Mouse (Mus musculus) intestine, embryonic 16.5 days (tissue): ENCODE measurements at regions not wholly inside any gene's neighbourhood (a gene's known extent, or its start where the extent isn't known, plus 50 kb on each side); places are given as distances from the start of the nearest gene placed in this dataset.
A peak's percentile ranks its signal among the peaks of the same experiment; 100 is the strongest.

Source experiments
- ATAC-seq: fragments of 200-750 bp; cut with Nextera tagmentation; 2 replicates; pipeline ENCODE4 v1.8.0; 2017; ENCODE audit warnings: moderate TSS enrichment, moderate library complexity
- H3K27ac ChIP-seq: fragments of 300-500 bp; sonication (generic); 2 replicates; pipeline ENCODE4 v1.5.1; 2014; ENCODE audit warnings: mild to moderate bottlenecking, low read length
- H3K27me3 ChIP-seq: fragments of 300-500 bp; sonication (generic); replicated peaks from 2 replicates; pipeline ENCODE4 v1.6.1; 2014; ENCODE audit warnings: low read length, control low read depth, mixed read lengths; ENCODE audit not compliant: control insufficient read depth, insufficient read depth
- H3K36me3 ChIP-seq: fragments of 300-500 bp; sonication (generic); 2 replicates; pipeline ENCODE4 v1.6.1; 2014; ENCODE audit warnings: low read length, control low read depth; ENCODE audit not compliant: control insufficient read depth, insufficient read depth
- H3K4me1 ChIP-seq: fragments of 300-500 bp; sonication (generic); 2 replicates; pipeline ENCODE4 v1.6.1; 2014; ENCODE audit warnings: low read length, control low read depth, mixed read lengths; ENCODE audit not compliant: control insufficient read depth, insufficient read depth
- H3K4me2 ChIP-seq: fragments of 300-500 bp; sonication (generic); 2 replicates; pipeline ENCODE4 v1.6.1; 2014; ENCODE audit warnings: low read depth, low read length, control low read depth
- H3K4me3 ChIP-seq: fragments of 300-500 bp; sonication (generic); 2 replicates; pipeline ENCODE4 v1.5.1; 2014; ENCODE audit warnings: mild to moderate bottlenecking, low read length
- H3K9ac ChIP-seq: fragments of 300-500 bp; sonication (generic); 2 replicates; pipeline ENCODE4 v1.6.1; 2014; ENCODE audit warnings: low read depth, low read length
- H3K9me3 ChIP-seq: fragments of 300-500 bp; sonication (generic); 2 replicates; pipeline ENCODE4 v1.6.1; 2016; ENCODE audit warnings: low read length, control low read depth; ENCODE audit not compliant: control insufficient read depth
- WGBS: fragments of 180-500 bp; shearing (Covaris S2); extraction: QIAGEN DNeasy Blood & Tissue Kit; methylation state at CpG from one replicate; pipeline ENCODE4 v1.1.7; 2014; 5-methylcytosine and 5-hydroxymethylcytosine counted together

GRCm38 (mm10) chr12:12147088-12147687 lies 114.8 kb upstream of the Fam49a start:
- 87% methylated on average over 6 of the region's 6 CpGs for WGBS
- no peaks in the 10 kb centered on the region for H3K36me3 ChIP-seq
- H3K27me3 ChIP-seq = no peaks in the 10 kb centered on the region
- H3K4me2 ChIP-seq = no peak overlapping the region
- no peaks in the 10 kb centered on the region for H3K9me3 ChIP-seq
- ATAC-seq = no peak
- no peak overlapping the region for H3K4me3 ChIP-seq
- H3K9ac ChIP-seq = no peak overlapping the region
- H3K4me1 ChIP-seq = no peaks in the 10 kb centered on the region
- no peak overlapping the region for H3K27ac ChIP-seq

GRCm38 (mm10) chr12:12147847-12148246 lies 114.1 kb upstream of the Fam49a start:
- H3K4me1 ChIP-seq = no peaks in the 10 kb centered on the region
- no peaks in the 10 kb centered on the region for H3K36me3 ChIP-seq
- no peak overlapping the region for H3K27ac ChIP-seq
- H3K27me3 ChIP-seq = no peaks in the 10 kb centered on the region
- 76% methylated on average over 3 of the region's 3 CpGs for WGBS
- no peak for ATAC-seq
- H3K4me2 ChIP-seq = no peak overlapping the region
- no peak overlapping the region for H3K4me3 ChIP-seq
- no peak overlapping the region for H3K9ac ChIP-seq
- no peaks in the 10 kb centered on the region for H3K9me3 ChIP-seq

GRCm38 (mm10) chr12:12148659-12149399 lies 113.1 kb upstream of the Fam49a start:
- H3K4me2 ChIP-seq = no peak overlapping the region
- no peak overlapping the region for H3K4me3 ChIP-seq
- no peaks in the 10 kb centered on the region for H3K27me3 ChIP-seq
- H3K36me3 ChIP-seq = no peaks in the 10 kb centered on the region
- no peak for ATAC-seq
- H3K9ac ChIP-seq = no peak overlapping the region
- H3K9me3 ChIP-seq = no peaks in the 10 kb centered on the region
- no peak overlapping the region for H3K27ac ChIP-seq
- H3K4me1 ChIP-seq = no peaks in the 10 kb centered on the region
- WGBS = 63% methylated on average over 3 of the region's 3 CpGs

- ATAC-seq = no peak
- WGBS = 73% methylated on average over 1 of the region's 1 CpGs
These were observed 97.5 kb upstream of the Fam49a start for GRCm38 (mm10) chr12:12164411-12164810.

GRCm38 (mm10) chr12:12170581-12170980 lies 91.4 kb upstream of the Fam49a start:
- no peak overlapping the region for H3K9ac ChIP-seq
- 51% methylated on average over 2 of the region's 2 CpGs for WGBS
- no peaks in the 10 kb centered on the region for H3K4me1 ChIP-seq
- H3K27ac ChIP-seq = no peak overlapping the region
- no peak overlapping the region for H3K4me3 ChIP-seq
- ATAC-seq = no peak
- H3K4me2 ChIP-seq = no peak overlapping the region
- H3K27me3 ChIP-seq = no peaks in the 10 kb centered on the region
- no peaks in the 10 kb centered on the region for H3K9me3 ChIP-seq
- no peaks in the 10 kb centered on the region for H3K36me3 ChIP-seq

More at GRCm38 (mm10) chr12:12164411-12164810, 97.5 kb upstream of the Fam49a start:
- Histone ChIP-seq H3K27me3 (no peaks in the 10 kb centered on the region), H3K4me2 (no peak overlapping the region), H3K9me3 (no peaks in the 10 kb centered on the region), H3K27ac (no peak overlapping the region), H3K36me3 (no peaks in the 10 kb centered on the region), H3K4me3 (no peak overlapping the region), H3K4me1 (no peaks in the 10 kb centered on the region), H3K9ac (no peak overlapping the region)

- Histone ChIP-seq H3K27me3 (no peaks in the 10 kb centered on the region), H3K9ac (no peak overlapping the region), H3K4me2 (no peak overlapping the region), H3K4me3 (no peak overlapping the region), H3K9me3 (no peaks in the 10 kb centered on the region), H3K27ac (no peak overlapping the region), H3K36me3 (no peaks in the 10 kb centered on the region), H3K4me1 (no peaks in the 10 kb centered on the region)
- WGBS = 74% methylated on average over 6 of the region's 6 CpGs
- ATAC-seq = no peak
These were observed 89.7 kb upstream of the Fam49a start for GRCm38 (mm10) chr12:12172087-12172823.

GRCm38 (mm10) chr12:12176331-12177263 lies 85.3 kb upstream of the Fam49a start:
- no peak overlapping the region for H3K9ac ChIP-seq
- no peak overlapping the region for H3K27ac ChIP-seq
- H3K36me3 ChIP-seq = no peaks in the 10 kb centered on the region
- peak overlapping the region; percentile 49 for H3K4me2 ChIP-seq
- H3K9me3 ChIP-seq = no peaks in the 10 kb centered on the region
- H3K4me3 ChIP-seq = no peak overlapping the region
- no peaks in the 10 kb centered on the region for H3K4me1 ChIP-seq
- peak; percentile 89 for ATAC-seq
- WGBS = 11% methylated on average over 13 of the region's 13 CpGs
- no peaks in the 10 kb centered on the region for H3K27me3 ChIP-seq

- Histone ChIP-seq H3K9me3 (no peaks in the 10 kb centered on the region), H3K27me3 (no peaks in the 10 kb centered on the region), H3K4me1 (no peaks in the 10 kb centered on the region), H3K9ac (no peak overlapping the region), H3K36me3 (no peaks in the 10 kb centered on the region), H3K4me2 (no peak overlapping the region), H3K4me3 (no peak overlapping the region), H3K27ac (no peak overlapping the region)
- WGBS = 84% methylated on average over 6 of the region's 6 CpGs
- ATAC-seq = no peak
These were observed 84.5 kb upstream of the Fam49a start for GRCm38 (mm10) chr12:12177264-12178043.
